Mouse (Mus musculus) CH12.LX (cell line): ENCODE measurements around the gene Cgref1.

Experiments
- CHD2 ChIP-seq: IDR thresholded peaks from 2 replicates; pipeline ENCODE4 v1.6.1; 2011; ENCODE audit warnings: low read length, improper control_type of control experiment
- CTCF ChIP-seq, 2 experiments: IDR thresholded peaks in 1 of 2; conservative IDR thresholded peaks in 1 of 2; 2 replicates each; pipeline ENCODE4 v1.5.1; 2011 to 2012; ENCODE audit warnings: low read depth in 2 of 2, low read length in 2 of 2, improper control_type of control experiment in 1 of 2, inconsistent platforms in 1 of 2, mild to moderate bottlenecking in 1 of 2, moderate library complexity in 1 of 2
- E2F4 ChIP-seq: IDR thresholded peaks from 2 replicates; pipeline ENCODE4 v1.6.1; 2011; ENCODE audit warnings: low read depth, low read length, improper control_type of control experiment; ENCODE audit not compliant: insufficient replicate concordance
- EP300 ChIP-seq: IDR thresholded peaks from 2 replicates; pipeline ENCODE4 v1.6.1; 2011; ENCODE audit warnings: low read length, improper control_type of control experiment
- HCFC1 ChIP-seq: IDR thresholded peaks from 2 replicates; pipeline ENCODE4 v1.6.1; 2012; ENCODE audit warnings: low read depth, mild to moderate bottlenecking, inconsistent platforms, low read length, improper control_type of control experiment
- KAT2A ChIP-seq: IDR thresholded peaks from 2 replicates; pipeline ENCODE4 v1.6.1; 2012; ENCODE audit warnings: low read length, improper control_type of control experiment, inconsistent platforms; ENCODE audit not compliant: insufficient replicate concordance
- MAX ChIP-seq: IDR thresholded peaks from 2 replicates; pipeline ENCODE4 v1.6.1; 2011; ENCODE audit warnings: low read length, improper control_type of control experiment
- MEF2A ChIP-seq: IDR thresholded peaks from 2 replicates; pipeline ENCODE4 v1.6.1; 2014; ENCODE audit warnings: low read depth, mild to moderate bottlenecking, inconsistent platforms, low read length, improper control_type of control experiment, borderline replicate concordance
- POLR2A ChIP-seq: IDR thresholded peaks from 2 replicates; pipeline ENCODE4 v1.6.1; 2011; ENCODE audit warnings: low read depth, mild to moderate bottlenecking, improper control_type of control experiment, low read length
- POLR2AphosphoS2 ChIP-seq: IDR thresholded peaks from 2 replicates; pipeline ENCODE4 v1.6.1; 2011; ENCODE audit warnings: low read depth, low read length, improper control_type of control experiment
- TCF12 ChIP-seq: IDR thresholded peaks from 2 replicates; pipeline ENCODE4 v1.6.1; 2014; ENCODE audit warnings: low read depth, mild to moderate bottlenecking, inconsistent platforms, low read length, improper control_type of control experiment
- UBTF ChIP-seq: IDR thresholded peaks from 2 replicates; pipeline ENCODE4 v1.6.1; 2012; ENCODE audit warnings: low read depth, mild to moderate bottlenecking, inconsistent platforms, low read length, improper control_type of control experiment, moderate library complexity

DNA sequence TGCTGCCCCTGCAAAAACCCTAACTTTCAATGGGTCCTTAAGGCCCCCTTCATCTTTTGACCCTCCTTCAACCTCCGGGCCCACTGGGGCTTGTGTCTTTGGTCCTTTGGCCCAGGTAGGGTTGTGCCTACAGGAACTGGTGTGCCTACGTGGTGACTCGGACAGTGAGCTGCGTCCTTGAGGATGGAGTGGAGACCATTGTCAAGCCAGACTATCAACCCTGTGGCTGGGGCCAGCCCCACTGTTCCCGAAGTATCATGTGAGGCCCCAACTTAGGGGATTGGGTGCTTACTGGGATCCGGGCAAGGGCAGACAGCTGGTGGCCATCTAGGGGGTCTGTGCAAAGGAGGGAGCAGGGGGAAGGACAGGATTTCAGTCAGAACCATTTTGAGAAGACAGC, 30.5 kb downstream of the Cgref1 start:
- TF ChIP-seq CTCF (conservative IDR thresholded peaks at IDR 0.05 in 1 of 2, IDR thresholded peaks at IDR 0.05 in 1 of 2; ENCODE audit: low read depth in 2 of 2, low read length in 2 of 2) (no peak), E2F4 (no peak), POLR2A (no peak), KAT2A (no peak), EP300 (no peak), MAX (no peak), UBTF (no peak), MEF2A (no peak), TCF12 (no peak), CHD2 (no peak), POLR2AphosphoS2 (no peak), HCFC1 (no peak)
